Mouse (Mus musculus): Measurements from ENCODE around the gene Cwc25. TPM values are rescaled to one million over a fixed set of nuclear protein-coding genes. Genes with fewer than 3 reads are reported as not detected.
"Not testable (repeated sequence)": the region's sequence is repeated elsewhere in the genome, so short reads cannot be mapped to it uniquely, and the experiment has no call there.

The Cwc25 gene
- polyA plus RNA-seq, 1 experiment from 2014 or later, result 9.9 TPM

- no peak overlapping the region for H3K4me3 ChIP-seq (ENCODE audit: low read depth, low read length)
- no peaks in the 10 kb centered on the region for H3K27me3 ChIP-seq (ENCODE audit: control insufficient read depth, insufficient read depth, low read length)
- no peaks in the 10 kb centered on the region for H3K36me3 ChIP-seq (ENCODE audit: control insufficient read depth, insufficient read depth, low read length)
- H3K4me1 ChIP-seq (ENCODE audit: control insufficient read depth, insufficient read depth, low read length), result peaks cover 15% of the 10 kb centered on the region
- no peak for ATAC-seq (replicated peaks; ENCODE audit: insufficient number of reproducible peaks, low FRiP score, low TSS enrichment)
- H3K9me3 ChIP-seq (replicated peaks; ENCODE audit: control insufficient read depth, low read length), result no peaks in the 10 kb centered on the region
- no peak overlapping the region for H3K27ac ChIP-seq (ENCODE audit: low read depth, low read length)
- no peak overlapping the region for H3K9ac ChIP-seq (ENCODE audit: low read depth, low read length)
- H3K4me2 ChIP-seq, result no peak overlapping the region
- 73% methylated on average over 4 of the region's 4 CpGs for WGBS (ENCODE audit: insufficient replicate concordance)
Measured at GRCm38 (mm10) chr11:97737600-97737999, 28.8 kb downstream of the Cwc25 start.

- no peak for ATAC-seq (replicated peaks; ENCODE audit: insufficient number of reproducible peaks, low FRiP score, low TSS enrichment)
- Histone ChIP-seq H3K27ac (ENCODE audit: low read depth, low read length) (no peak overlapping the region), H3K4me1 (ENCODE audit: control insufficient read depth, insufficient read depth, low read length) (peaks cover 14% of the 10 kb centered on the region), H3K27me3 (ENCODE audit: control insufficient read depth, insufficient read depth, low read length) (no peaks in the 10 kb centered on the region), H3K4me2 (no peak overlapping the region), H3K9ac (ENCODE audit: low read depth, low read length) (no peak overlapping the region), H3K36me3 (ENCODE audit: control insufficient read depth, insufficient read depth, low read length) (no peaks in the 10 kb centered on the region), H3K4me3 (ENCODE audit: low read depth, low read length) (no peak overlapping the region), H3K9me3 (replicated peaks; ENCODE audit: control insufficient read depth, low read length) (no peaks in the 10 kb centered on the region)
- 88% methylated on average over 5 of the region's 5 CpGs for WGBS (ENCODE audit: insufficient replicate concordance)
Measured at GRCm38 (mm10) chr11:97736645-97737044, 29.7 kb downstream of the Cwc25 start.

- not testable (repeated sequence) for H3K4me2 ChIP-seq; H3K9ac ChIP-seq (ENCODE audit: low read depth, low read length); H3K4me1 ChIP-seq (ENCODE audit: control insufficient read depth, insufficient read depth, low read length); H3K9me3 ChIP-seq (replicated peaks; ENCODE audit: control insufficient read depth, low read length); H3K27me3 ChIP-seq (ENCODE audit: control insufficient read depth, insufficient read depth, low read length); H3K4me3 ChIP-seq (ENCODE audit: low read depth, low read length); ATAC-seq (replicated peaks; ENCODE audit: insufficient number of reproducible peaks, low FRiP score, low TSS enrichment); H3K36me3 ChIP-seq (ENCODE audit: control insufficient read depth, insufficient read depth, low read length); H3K27ac ChIP-seq (ENCODE audit: low read depth, low read length)
- 86% methylated on average over 5 of the region's 5 CpGs for WGBS (ENCODE audit: insufficient replicate concordance)
Measured at GRCm38 (mm10) chr11:97734810-97735209, 31.5 kb downstream of the Cwc25 start.

GRCm38 (mm10) chr11:97733689-97734088, 32.7 kb downstream of the Cwc25 start:
- WGBS (ENCODE audit: insufficient replicate concordance), result 43% methylated on average over 10 of the region's 10 CpGs
- Histone ChIP-seq H3K27ac (ENCODE audit: low read depth, low read length) (no peak overlapping the region), H3K4me1 (ENCODE audit: control insufficient read depth, insufficient read depth, low read length) (peaks cover 8% of the 10 kb centered on the region), H3K9ac (ENCODE audit: low read depth, low read length) (no peak overlapping the region), H3K9me3 (replicated peaks; ENCODE audit: control insufficient read depth, low read length) (no peaks in the 10 kb centered on the region), H3K4me3 (ENCODE audit: low read depth, low read length) (no peak overlapping the region), H3K36me3 (ENCODE audit: control insufficient read depth, insufficient read depth, low read length) (0 out of 2 replicates have a peak, but pooled peaks cover 3% of the 10 kb centered on the region), H3K4me2 (no peak overlapping the region), H3K27me3 (ENCODE audit: control insufficient read depth, insufficient read depth, low read length) (no peaks in the 10 kb centered on the region)
- no peak for ATAC-seq (replicated peaks; ENCODE audit: insufficient number of reproducible peaks, low FRiP score, low TSS enrichment)

GRCm38 (mm10) chr11:97728730-97729129, 37.6 kb downstream of the Cwc25 start:
- Histone ChIP-seq H3K4me3 (ENCODE audit: low read depth, low read length) (no peak overlapping the region), H3K9ac (ENCODE audit: low read depth, low read length) (no peak overlapping the region), H3K27ac (ENCODE audit: low read depth, low read length) (no peak overlapping the region), H3K36me3 (ENCODE audit: control insufficient read depth, insufficient read depth, low read length) (peaks cover 19% of the 10 kb centered on the region), H3K9me3 (replicated peaks; ENCODE audit: control insufficient read depth, low read length) (no peaks in the 10 kb centered on the region), H3K4me2 (no peak overlapping the region), H3K4me1 (ENCODE audit: control insufficient read depth, insufficient read depth, low read length) (peaks cover 2% of the 10 kb centered on the region), H3K27me3 (ENCODE audit: control insufficient read depth, insufficient read depth, low read length) (no peaks in the 10 kb centered on the region)
- 63% methylated on average over 7 of the region's 7 CpGs for WGBS (ENCODE audit: insufficient replicate concordance)
- ATAC-seq (replicated peaks; ENCODE audit: insufficient number of reproducible peaks, low FRiP score, low TSS enrichment), result no peak

GRCm38 (mm10) chr11:97728311-97728710, 38.0 kb downstream of the Cwc25 start:
- no peaks in the 10 kb centered on the region for H3K9me3 ChIP-seq (replicated peaks; ENCODE audit: control insufficient read depth, low read length)
- H3K4me3 ChIP-seq (ENCODE audit: low read depth, low read length), result no peak overlapping the region
- H3K36me3 ChIP-seq (ENCODE audit: control insufficient read depth, insufficient read depth, low read length), result peaks cover 19% of the 10 kb centered on the region
- H3K27ac ChIP-seq (ENCODE audit: low read depth, low read length), result no peak overlapping the region
- H3K4me1 ChIP-seq (ENCODE audit: control insufficient read depth, insufficient read depth, low read length), result no peaks in the 10 kb centered on the region
- 68% methylated on average over 7 of the region's 7 CpGs for WGBS (ENCODE audit: insufficient replicate concordance)
- no peak overlapping the region for H3K4me2 ChIP-seq
- no peaks in the 10 kb centered on the region for H3K27me3 ChIP-seq (ENCODE audit: control insufficient read depth, insufficient read depth, low read length)
- H3K9ac ChIP-seq (ENCODE audit: low read depth, low read length), result no peak overlapping the region
- no peak for ATAC-seq (replicated peaks; ENCODE audit: insufficient number of reproducible peaks, low FRiP score, low TSS enrichment)

GRCm38 (mm10) chr11:97723709-97724108, 42.6 kb downstream of the Cwc25 start:
- H3K9ac ChIP-seq (ENCODE audit: low read depth, low read length), result no peak overlapping the region
- no peak overlapping the region for H3K4me3 ChIP-seq (ENCODE audit: low read depth, low read length)
- WGBS (ENCODE audit: insufficient replicate concordance), result 72% methylated on average over 7 of the region's 7 CpGs
- ATAC-seq (replicated peaks; ENCODE audit: insufficient number of reproducible peaks, low FRiP score, low TSS enrichment), result no peak
- no peaks in the 10 kb centered on the region for H3K4me1 ChIP-seq (ENCODE audit: control insufficient read depth, insufficient read depth, low read length)
- H3K4me2 ChIP-seq, result no peak overlapping the region
- H3K27ac ChIP-seq (ENCODE audit: low read depth, low read length), result no peak overlapping the region
- H3K27me3 ChIP-seq (ENCODE audit: control insufficient read depth, insufficient read depth, low read length), result no peaks in the 10 kb centered on the region
- H3K36me3 ChIP-seq (ENCODE audit: control insufficient read depth, insufficient read depth, low read length), result peaks cover 47% of the 10 kb centered on the region
- no peaks in the 10 kb centered on the region for H3K9me3 ChIP-seq (replicated peaks; ENCODE audit: control insufficient read depth, low read length)

- Histone ChIP-seq H3K36me3 (ENCODE audit: control insufficient read depth, insufficient read depth, low read length) (peaks cover 48% of the 10 kb centered on the region), H3K4me2 (no peak overlapping the region), H3K9me3 (replicated peaks; ENCODE audit: control insufficient read depth, low read length) (no peaks in the 10 kb centered on the region), H3K4me1 (ENCODE audit: control insufficient read depth, insufficient read depth, low read length) (no peaks in the 10 kb centered on the region; the same call in 1 of the 2 replicates), H3K27ac (ENCODE audit: low read depth, low read length) (no peak overlapping the region), H3K27me3 (ENCODE audit: control insufficient read depth, insufficient read depth, low read length) (no peaks in the 10 kb centered on the region), H3K4me3 (ENCODE audit: low read depth, low read length) (no peak overlapping the region), H3K9ac (ENCODE audit: low read depth, low read length) (no peak overlapping the region)
- ATAC-seq (replicated peaks; ENCODE audit: insufficient number of reproducible peaks, low FRiP score, low TSS enrichment), result no peak
- 88% methylated on average over 4 of the region's 4 CpGs for WGBS (ENCODE audit: insufficient replicate concordance)
Measured at GRCm38 (mm10) chr11:97721338-97721737, 45.0 kb downstream of the Cwc25 start.

GRCm38 (mm10) chr11:97719041-97719440, 47.3 kb downstream of the Cwc25 start:
- ATAC-seq (replicated peaks; ENCODE audit: insufficient number of reproducible peaks, low FRiP score, low TSS enrichment), result no peak
- H3K27me3 ChIP-seq (ENCODE audit: control insufficient read depth, insufficient read depth, low read length), result no peaks in the 10 kb centered on the region
- H3K4me3 ChIP-seq (ENCODE audit: low read depth, low read length), result no peak overlapping the region
- H3K9me3 ChIP-seq (replicated peaks; ENCODE audit: control insufficient read depth, low read length), result no peaks in the 10 kb centered on the region
- WGBS (ENCODE audit: insufficient replicate concordance), result 79% methylated on average over 4 of the region's 4 CpGs
- no peaks in the 10 kb centered on the region; the same call in 1 of the 2 replicates for H3K4me1 ChIP-seq (ENCODE audit: control insufficient read depth, insufficient read depth, low read length)
- H3K27ac ChIP-seq (ENCODE audit: low read depth, low read length), result no peak overlapping the region
- peaks cover 46% of the 10 kb centered on the region for H3K36me3 ChIP-seq (ENCODE audit: control insufficient read depth, insufficient read depth, low read length)
- H3K4me2 ChIP-seq, result no peak overlapping the region
- no peak overlapping the region for H3K9ac ChIP-seq (ENCODE audit: low read depth, low read length)

All from heart, embryonic 11.5 days (tissue).